ENCODE assay signal across 28 mouse cellular contexts in genomic region chr4:109419563-109419962, GRCm38 (mm10). TPM values are rescaled to one million over a fixed set of nuclear protein-coding genes. Genes with fewer than 3 reads are reported as not detected.
DNase-seq lines count a peak whose midpoint lies in the region; ATAC-seq and TF ChIP-seq lines count a peak whose summit lies in the region.
"Had no signal": no experiment of that assay in that cellular context is flagged by ENCODE, and none has a peak within 500 bp of the region (broad histone marks: within the 10 kb centered on the region; RNA-seq: fewer than 3 reads in every experiment).

No protein-coding gene starts in this region.

- TF ChIP-seq CTCF in kidney, adult 2 months (conservative IDR thresholded peaks at IDR 0.05; ENCODE audit: insufficient read depth, insufficient read length, low read depth, low read length): no peak
- no peak for TF ChIP-seq CTCF in left cerebral cortex, adult 2 months (IDR thresholded peaks at IDR 0.05)

- H3K27ac ChIP-seq in kidney, adult 2 months (ENCODE audit: insufficient read depth, low read depth, low read length): peak overlapping the region; percentile 5; the same call in 1 of the 2 replicates
- peak overlapping the region; percentile 54 for H3K27ac ChIP-seq in kidney, embryonic 15.5 days
- H3K27ac ChIP-seq in left cerebral cortex, adult 2 months: no peak overlapping the region
- H3K27ac ChIP-seq: embryonic facial prominence, embryonic 13.5 days; forebrain, embryonic 10.5 days; forebrain, embryonic 15.5 days; gastrocnemius, adult 2 months; heart, embryonic 13.5 days; hindbrain, embryonic 13.5 days; limb, embryonic 12.5 days had no signal

- TF ChIP-seq POLR2A in kidney, adult 2 months (IDR thresholded peaks at IDR 0.05; ENCODE audit: low read depth, low read length): no peak

- peaks cover 5% of the 10 kb centered on the region; the same call in 1 of the 2 replicates for H3K4me1 ChIP-seq in kidney, adult 2 months (ENCODE audit: control insufficient read depth, insufficient read depth, low read length)
- H3K4me1 ChIP-seq in kidney, embryonic 15.5 days: peaks cover 13% of the 10 kb centered on the region
- H3K4me1 ChIP-seq: forebrain, embryonic 15.5 days; hindbrain, embryonic 13.5 days had no signal

- no peak overlapping the region for H3K4me3 ChIP-seq in kidney, adult 2 months (ENCODE audit: insufficient read depth, low read depth, low read length)
- H3K4me3 ChIP-seq in kidney, embryonic 15.5 days (replicated peaks): no peak overlapping the region
- H3K4me3 ChIP-seq in left cerebral cortex, adult 2 months: no peak overlapping the region
- H3K4me3 ChIP-seq: embryonic facial prominence, embryonic 13.5 days; forebrain, embryonic 10.5 days; forebrain, embryonic 15.5 days; gastrocnemius, adult 2 months; heart, embryonic 13.5 days; hindbrain, embryonic 13.5 days; limb, embryonic 12.5 days had no signal

- DNase-seq in kidney, adult 11 months: peak; percentile 75
- DNase-seq in kidney, postnatal 10 days: no peak
- peak; percentile 70 for DNase-seq in kidney, adult 2 months
- no peak for DNase-seq in spleen, postnatal 36 days (ENCODE audit: low spot score in 2 of 2)
- DNase-seq in left cerebral cortex, adult 2 months (ENCODE audit: extremely low spot score in 1 of 2, low spot score in 2 of 2): no peak
- no peak for DNase-seq in layer of hippocampus, adult 9-11 months
- DNase-seq: adrenal gland, postnatal 14 days; cerebellum, adult 11-12 months; cerebellum, adult 9-11 months; embryo, embryonic 11 days; gastrocnemius, adult 2 months; gastrocnemius, postnatal 36 days; heart, postnatal 14 days; layer of hippocampus, postnatal 36 days; right cerebral cortex, postnatal 25 days; thymus, adult 2 months; thymus, postnatal 36 days had no signal

- 70% methylated on average over 4 of the region's 4 CpGs for whole genome bisulfite sequencing in kidney, adult 2 months
- WGBS in kidney, embryonic 15.5 days: 91% methylated on average over 4 of the region's 4 CpGs

- no peaks in the 10 kb centered on the region for H3K36me3 ChIP-seq in kidney, adult 2 months (ENCODE audit: control insufficient read depth, insufficient read depth, low read length)
- H3K36me3 ChIP-seq in kidney, embryonic 15.5 days: no peaks in the 10 kb centered on the region
- H3K36me3 ChIP-seq: embryonic facial prominence, embryonic 13.5 days; forebrain, embryonic 10.5 days; forebrain, embryonic 15.5 days; heart, embryonic 13.5 days; hindbrain, embryonic 13.5 days; limb, embryonic 12.5 days had no signal

- peak; percentile 34; the same call in 1 of the 2 replicates for ATAC-seq in kidney, embryonic 15.5 days (replicated peaks; ENCODE audit: low FRiP score)
- ATAC-seq: CD4-positive, CD25-positive, alpha-beta regulatory T cell, adult 4 months; forebrain, embryonic 15.5 days; midbrain, embryonic 16.5 days had no signal

- H3K27me3 ChIP-seq in kidney, adult 2 months (replicated peaks; ENCODE audit: control insufficient read depth, insufficient read depth, low read length): no peaks in the 10 kb centered on the region
- H3K27me3 ChIP-seq in kidney, embryonic 15.5 days: no peaks in the 10 kb centered on the region
- H3K27me3 ChIP-seq: embryonic facial prominence, embryonic 13.5 days; forebrain, embryonic 15.5 days; heart, embryonic 13.5 days; hindbrain, embryonic 13.5 days; limb, embryonic 12.5 days had no signal

- no peaks in the 10 kb centered on the region for H3K9me3 ChIP-seq in kidney, embryonic 15.5 days (replicated peaks)
- H3K9me3 ChIP-seq: embryonic facial prominence, embryonic 13.5 days; forebrain, embryonic 10.5 days; forebrain, embryonic 15.5 days; heart, embryonic 13.5 days; hindbrain, embryonic 13.5 days; limb, embryonic 12.5 days had no signal

- intact Hi-C loops in left cerebral cortex, adult 2 months (cut with DNase I): no loop called here

- no peak overlapping the region for H3K9ac ChIP-seq in kidney, embryonic 15.5 days
- H3K9ac ChIP-seq: embryonic facial prominence, embryonic 13.5 days; forebrain, embryonic 15.5 days; heart, embryonic 13.5 days; hindbrain, embryonic 13.5 days had no signal

- H3K4me2 ChIP-seq in kidney, embryonic 15.5 days: no peak overlapping the region
- H3K4me2 ChIP-seq: embryonic facial prominence, embryonic 13.5 days; forebrain, embryonic 15.5 days; heart, embryonic 13.5 days; hindbrain, embryonic 13.5 days; limb, embryonic 12.5 days; liver, embryonic 11.5 days; midbrain, embryonic 11.5 days had no signal

RNA-seq across cellular contexts. Expression of gene Ttc39a, which starts 13.1 kb away (rescaled TPM):
- 2.8 and 3.1 TPM in 2 replicates for polyA plus RNA-seq in kidney, adult 2 months (2012; rRNA removed)
- polyA plus RNA-seq in kidney, embryonic 15.5 days (2015; fragmentation: Nextera tagmentation; extraction: Ambion mirVana): 5.4 and 5.6 TPM in 2 replicates
- total RNA-seq in left cerebral cortex, adult 2 months (2021): 1 to 10 TPM; 2.8 to 3.8 TPM
- polyA plus RNA-seq: CD4-positive, CD25-positive, alpha-beta regulatory T cell, adult 4 months had no signal

Comparison
In these comparisons a context has a peak if more than half of its experiments do, and no peak if none do; other contexts are left out.
1. DNase-seq: peak in kidney, adult 11 months (single experiment) and kidney, adult 2 months (single experiment); none in kidney, postnatal 10 days (single experiment), spleen, postnatal 36 days (0 of 2), left cerebral cortex, adult 2 months (0 of 2) and layer of hippocampus, adult 9-11 months (single experiment).